Mouse (Mus musculus): ENCODE measurements around the gene Trim7.

GRCm38 (mm10) chr11:48826752-48827096, 784 bp downstream of the Trim7 start:
- TF ChIP-seq CTCF (IDR thresholded peaks at IDR 0.05; ENCODE audit: low read depth, low read length) (no peak), POLR2A (IDR thresholded peaks at IDR 0.05; ENCODE audit: insufficient read depth, low read length) (no peak)
